Mouse (Mus musculus) kidney, adult 2 months (tissue): ENCODE measurements around the gene Sgpl1. TPM values are rescaled to one million over a fixed set of nuclear protein-coding genes. Genes with fewer than 3 reads are reported as not detected.

ENCODE experiments used
- DNase-seq: peaks from one replicate; pipeline ENCODE4 v3.0.0; 2021
- H3K27ac ChIP-seq: fragments of 200-500 bp; 2 replicates; pipeline ENCODE4 v1.5.1; 2012; ENCODE audit warnings: low read depth, low read length, control low read depth, inconsistent platforms; ENCODE audit not compliant: insufficient read depth
- H3K27me3 ChIP-seq: fragments of 200-500 bp; replicated peaks from 2 replicates; pipeline ENCODE4 v1.6.1; 2012; ENCODE audit warnings: mild to moderate bottlenecking, moderate library complexity, low read length, inconsistent platforms; ENCODE audit not compliant: control insufficient read depth, insufficient read depth
- H3K36me3 ChIP-seq: fragments of 200-500 bp; 2 replicates; pipeline ENCODE4 v1.6.1; 2012; ENCODE audit warnings: mild to moderate bottlenecking, moderate library complexity, low read length, inconsistent platforms; ENCODE audit not compliant: control insufficient read depth, insufficient read depth
- H3K4me1 ChIP-seq: fragments of 200-500 bp; 2 replicates; pipeline ENCODE4 v1.6.1; 2011; ENCODE audit warnings: low read length; ENCODE audit not compliant: control insufficient read depth, insufficient read depth
- H3K4me3 ChIP-seq: fragments of 200-500 bp; 2 replicates; pipeline ENCODE4 v1.5.1; 2011; ENCODE audit warnings: mild to moderate bottlenecking, low read depth, low read length, control low read depth; ENCODE audit not compliant: insufficient read depth
- CTCF ChIP-seq: fragments of 200-500 bp; conservative IDR thresholded peaks from 2 replicates; pipeline ENCODE4 v1.5.1; 2011; ENCODE audit warnings: low read depth, mild to moderate bottlenecking, control low read depth, low read length, moderate library complexity, mixed read lengths; ENCODE audit not compliant: insufficient read depth, insufficient read length
- POLR2A ChIP-seq: fragments of 200-500 bp; IDR thresholded peaks from one replicate; pipeline ENCODE4 v1.6.1; 2011; ENCODE audit warnings: low read depth, low read length, control low read depth
- WGBS: fragments of 180-500 bp; shearing (Covaris S2); methylation state at CpG from one replicate; pipeline ENCODE4 v1.1.7; 2018; 5-methylcytosine and 5-hydroxymethylcytosine counted together
- polyA plus RNA-seq: library from polyadenylated mRNA; depleted of rRNA; stranded (reverse); fragments of >200 nt; gene quantifications from 2 replicates; pipeline ENCODE4 v1.2.3, GENCODE M21; 2012

Sgpl1 gene
- polyA plus RNA-seq, 1 experiment: 39.7 TPM

DNA sequence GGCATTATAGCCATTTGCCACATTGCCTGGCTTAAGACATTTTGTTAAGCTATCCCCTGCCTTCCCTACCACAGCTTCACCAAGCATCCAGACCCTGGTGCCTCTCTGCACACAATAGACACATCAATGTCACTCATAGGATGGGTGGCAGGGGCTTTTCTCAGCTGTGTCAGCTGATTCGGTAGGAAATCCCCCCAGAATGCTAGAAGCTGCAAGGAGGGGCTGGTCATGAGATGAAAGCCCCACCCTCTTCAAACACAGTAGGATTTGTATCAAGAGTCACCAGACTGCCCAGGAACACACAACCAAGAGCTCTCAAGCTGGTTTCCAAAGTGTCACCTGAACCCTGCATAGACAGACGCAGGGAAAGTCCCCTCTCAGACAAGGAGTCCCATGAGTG lies 20.9 kb upstream of the Sgpl1 start:
- no peaks in the 10 kb centered on the region for H3K4me1 ChIP-seq
- no peak overlapping the region for H3K27ac ChIP-seq
- H3K27me3 ChIP-seq: no peaks in the 10 kb centered on the region
- TF ChIP-seq POLR2A (no peak), CTCF (no peak)
- 81% methylated on average over 2 of the region's 2 CpGs for WGBS
- H3K4me3 ChIP-seq: no peak overlapping the region
- DNase-seq: no peak
- no peaks in the 10 kb centered on the region for H3K36me3 ChIP-seq

DNA sequence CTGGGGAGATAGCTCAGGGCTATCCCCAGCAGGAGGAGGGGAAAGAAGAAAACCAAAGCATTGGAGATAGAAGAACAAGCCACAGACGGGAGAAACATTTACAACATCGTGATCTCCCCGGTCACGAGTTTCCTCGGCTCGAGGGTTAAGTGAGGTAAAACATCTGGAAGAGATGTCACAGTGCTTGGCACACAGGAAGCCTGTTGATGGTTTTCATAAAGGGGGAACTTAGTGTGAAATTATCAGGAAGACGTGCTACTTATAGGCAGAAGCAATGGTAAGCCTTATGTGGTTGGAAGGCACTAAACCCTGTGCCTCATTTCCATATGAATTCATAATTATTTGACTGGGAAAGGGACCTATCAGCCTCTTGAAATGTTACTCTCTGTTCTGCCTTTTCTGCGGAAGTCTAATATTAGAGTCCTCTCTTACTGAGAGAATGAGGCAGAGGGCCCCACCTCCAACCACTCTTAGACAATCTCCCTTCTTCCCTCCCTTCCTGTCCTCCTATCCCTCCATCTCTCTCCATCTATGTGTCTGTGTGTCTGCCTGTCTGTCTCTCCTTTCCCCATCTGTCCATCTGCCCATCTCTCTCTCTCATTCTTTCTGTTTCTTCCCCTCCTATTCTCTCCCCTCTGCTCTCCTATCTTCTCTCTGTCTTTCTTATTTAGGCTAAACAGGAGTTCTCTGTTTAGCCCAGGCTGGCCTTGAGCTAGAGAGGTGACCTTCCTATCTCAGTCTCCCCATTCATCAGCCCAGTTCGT lies 20.0 kb upstream of the Sgpl1 start:
- peak; percentile 10 for DNase-seq
- H3K27me3 ChIP-seq: no peaks in the 10 kb centered on the region
- no peak for TF ChIP-seq POLR2A
- TF ChIP-seq CTCF: no peak
- no peak overlapping the region; the same call in 1 of the 2 replicates for H3K27ac ChIP-seq
- H3K4me1 ChIP-seq: no peaks in the 10 kb centered on the region
- no peaks in the 10 kb centered on the region for H3K36me3 ChIP-seq
- 51% methylated on average over 9 of the region's 9 CpGs for WGBS
- no peak overlapping the region for H3K4me3 ChIP-seq

DNA sequence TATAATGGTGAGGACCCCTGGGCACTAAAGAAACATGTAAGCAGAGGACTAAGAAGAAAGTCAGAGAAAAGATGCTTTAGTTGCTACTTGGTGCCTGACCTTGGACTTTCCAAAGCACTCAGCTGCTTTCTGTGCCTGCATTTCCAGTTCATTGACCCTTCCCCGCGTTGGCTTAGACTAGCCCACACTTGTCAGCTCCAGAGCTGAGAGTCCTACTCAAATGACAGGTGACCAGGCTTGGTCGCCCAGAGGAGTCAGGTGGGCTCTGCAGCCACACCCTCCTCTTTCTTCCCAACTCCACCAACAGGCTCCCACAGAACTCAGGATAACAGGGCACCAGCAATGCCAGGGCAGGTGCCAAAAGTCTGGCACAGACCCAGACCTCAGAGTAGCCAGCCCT lies 14.9 kb upstream of the Sgpl1 start:
- TF ChIP-seq POLR2A (no peak), CTCF (no peak)
- H3K27me3 ChIP-seq: no peaks in the 10 kb centered on the region
- H3K36me3 ChIP-seq: no peaks in the 10 kb centered on the region
- 37% methylated on average over 3 of the region's 3 CpGs for WGBS
- H3K4me3 ChIP-seq: no peak overlapping the region
- H3K4me1 ChIP-seq: no peaks in the 10 kb centered on the region
- no peak overlapping the region for H3K27ac ChIP-seq
- peak; percentile 41 for DNase-seq

DNA sequence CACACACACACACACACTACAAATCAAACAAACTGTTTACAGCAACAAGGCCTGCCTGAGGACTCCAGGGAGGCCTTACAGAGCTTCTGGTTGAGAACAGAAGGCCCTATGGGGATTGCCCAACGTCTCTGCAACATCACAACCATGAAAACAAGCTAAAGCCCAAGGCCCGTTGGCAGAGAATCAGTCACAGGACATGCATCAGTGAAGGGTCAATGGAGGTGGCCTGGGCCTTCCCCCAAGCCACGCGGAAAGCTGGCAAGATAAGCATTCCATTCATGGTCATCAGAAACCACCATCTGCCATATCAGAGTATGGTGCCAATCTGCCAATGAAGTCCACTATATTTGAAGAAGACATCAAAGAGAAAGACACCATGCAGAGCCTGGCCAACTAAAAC lies 13.2 kb upstream of the Sgpl1 start:
- no peaks in the 10 kb centered on the region for H3K4me1 ChIP-seq
- no peak overlapping the region for H3K27ac ChIP-seq
- peak; percentile 19 for DNase-seq
- H3K27me3 ChIP-seq: no peaks in the 10 kb centered on the region
- H3K36me3 ChIP-seq: no peaks in the 10 kb centered on the region
- no peak overlapping the region for H3K4me3 ChIP-seq
- WGBS: 53% methylated on average over 4 of the region's 4 CpGs
- TF ChIP-seq CTCF (no peak), POLR2A (no peak)

DNA sequence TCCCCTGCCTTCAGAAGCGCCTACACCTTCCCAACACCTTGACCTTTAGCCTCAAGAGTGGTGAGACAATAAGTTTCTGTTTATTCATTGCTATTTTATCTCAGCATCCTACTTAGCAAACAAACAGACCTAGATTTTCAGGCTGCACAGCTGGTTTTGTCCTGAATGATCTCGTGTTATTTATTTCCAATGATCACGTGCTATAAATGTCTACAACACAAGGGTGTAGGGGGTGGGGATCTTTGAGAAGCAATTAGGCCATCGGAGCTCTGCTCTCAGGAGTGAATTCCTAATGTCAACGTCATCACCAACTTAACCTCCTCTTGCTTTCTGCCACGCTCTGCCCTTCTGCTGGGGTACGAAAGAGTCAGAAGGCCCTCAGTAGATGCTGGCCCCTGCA lies 12.6 kb upstream of the Sgpl1 start:
- no peaks in the 10 kb centered on the region for H3K4me1 ChIP-seq
- no peak for DNase-seq
- 78% methylated on average over 7 of the region's 7 CpGs for WGBS
- no peaks in the 10 kb centered on the region for H3K27me3 ChIP-seq
- H3K27ac ChIP-seq: no peak overlapping the region
- H3K36me3 ChIP-seq: no peaks in the 10 kb centered on the region
- H3K4me3 ChIP-seq: no peak overlapping the region
- no peak for TF ChIP-seq POLR2A

GRCm38 (mm10) chr10:61158594-61158993 lies 11.1 kb upstream of the Sgpl1 start:
- H3K4me3 ChIP-seq: no peak overlapping the region
- DNase-seq: no peak
- H3K27me3 ChIP-seq: no peaks in the 10 kb centered on the region
- H3K4me1 ChIP-seq: no peaks in the 10 kb centered on the region
- 54% methylated on average over 3 of the region's 3 CpGs for WGBS
- H3K36me3 ChIP-seq: no peaks in the 10 kb centered on the region
- TF ChIP-seq CTCF: no peak
- TF ChIP-seq POLR2A: no peak
- H3K27ac ChIP-seq: no peak overlapping the region

GRCm38 (mm10) chr10:61156453-61156852 lies 8.9 kb upstream of the Sgpl1 start:
- DNase-seq: no peak
- TF ChIP-seq CTCF (no peak), POLR2A (no peak)

More at GRCm38 (mm10) chr10:61156453-61156852, 8.9 kb upstream of the Sgpl1 start:
- no peak overlapping the region for H3K27ac ChIP-seq
- no peak overlapping the region for H3K4me3 ChIP-seq
- H3K4me1 ChIP-seq: no peaks in the 10 kb centered on the region
- H3K36me3 ChIP-seq: no peaks in the 10 kb centered on the region
- 95% methylated on average over 2 of the region's 2 CpGs for WGBS
- no peaks in the 10 kb centered on the region for H3K27me3 ChIP-seq
